ENCODE assay signal across 20 mouse cellular contexts in genomic region chr13:20050149-20050548, GRCm38 (mm10).
"Had no signal": no experiment of that assay in that cellular context is flagged by ENCODE, and none has a peak within 500 bp of the region (broad histone marks: within the 10 kb centered on the region; RNA-seq: fewer than 3 reads in every experiment).

No protein-coding gene starts in this region.

- H3K4me1 ChIP-seq: intestine, embryonic 15.5 days; limb, embryonic 10.5 days; liver, embryonic 12.5 days; liver, embryonic 15.5 days; neural tube, embryonic 13.5 days had no signal

- H3K27ac ChIP-seq: intestine, embryonic 15.5 days; limb, embryonic 10.5 days; limb, embryonic 13.5 days; liver, embryonic 12.5 days; liver, embryonic 15.5 days; lung, embryonic 15.5 days; midbrain, embryonic 10.5 days; midbrain, embryonic 13.5 days; neural tube, embryonic 13.5 days had no signal

- H3K4me3 ChIP-seq: intestine, embryonic 15.5 days; limb, embryonic 10.5 days; limb, embryonic 13.5 days; liver, embryonic 12.5 days; liver, embryonic 15.5 days; lung, embryonic 15.5 days; megakaryocyte, embryonic 14.5 days; midbrain, embryonic 10.5 days; midbrain, embryonic 13.5 days; myocyte; neural tube, embryonic 13.5 days had no signal

- H3K36me3 ChIP-seq: intestine, embryonic 15.5 days; limb, embryonic 10.5 days; limb, embryonic 13.5 days; liver, embryonic 12.5 days; liver, embryonic 15.5 days; lung, embryonic 15.5 days; midbrain, embryonic 10.5 days; midbrain, embryonic 13.5 days; neural tube, embryonic 13.5 days had no signal

- H3K9me3 ChIP-seq: intestine, embryonic 15.5 days; limb, embryonic 10.5 days; limb, embryonic 13.5 days; liver, embryonic 12.5 days; liver, embryonic 15.5 days; lung, embryonic 15.5 days; megakaryocyte, embryonic 14.5 days; midbrain, embryonic 10.5 days; midbrain, embryonic 13.5 days; neural tube, embryonic 13.5 days had no signal

- DNase-seq: kidney, adult 11 months; layer of hippocampus, adult 9-11 months; liver; lung, adult 18-20 months; lung, postnatal 10 days; lung, postnatal 36 days; thymus, adult 18-20 months; thymus, postnatal 36 days had no signal

- ATAC-seq: intestine, embryonic 15.5 days; liver, embryonic 12.5 days; midbrain, embryonic 16.5 days had no signal

- H3K9ac ChIP-seq: intestine, embryonic 15.5 days; limb, embryonic 13.5 days; liver, embryonic 12.5 days; liver, embryonic 15.5 days; lung, embryonic 15.5 days; midbrain, embryonic 13.5 days; neural tube, embryonic 13.5 days had no signal

- H3K4me2 ChIP-seq: intestine, embryonic 15.5 days; limb, embryonic 13.5 days; liver, embryonic 12.5 days; liver, embryonic 15.5 days; lung, embryonic 15.5 days; midbrain, embryonic 13.5 days; neural tube, embryonic 13.5 days had no signal

- H3K27me3 ChIP-seq: intestine, embryonic 15.5 days; liver, embryonic 12.5 days; liver, embryonic 15.5 days; lung, embryonic 15.5 days; neural tube, embryonic 13.5 days had no signal
